8 mouse cellular contexts compared by ENCODE assay signal in the genomic region with DNA sequence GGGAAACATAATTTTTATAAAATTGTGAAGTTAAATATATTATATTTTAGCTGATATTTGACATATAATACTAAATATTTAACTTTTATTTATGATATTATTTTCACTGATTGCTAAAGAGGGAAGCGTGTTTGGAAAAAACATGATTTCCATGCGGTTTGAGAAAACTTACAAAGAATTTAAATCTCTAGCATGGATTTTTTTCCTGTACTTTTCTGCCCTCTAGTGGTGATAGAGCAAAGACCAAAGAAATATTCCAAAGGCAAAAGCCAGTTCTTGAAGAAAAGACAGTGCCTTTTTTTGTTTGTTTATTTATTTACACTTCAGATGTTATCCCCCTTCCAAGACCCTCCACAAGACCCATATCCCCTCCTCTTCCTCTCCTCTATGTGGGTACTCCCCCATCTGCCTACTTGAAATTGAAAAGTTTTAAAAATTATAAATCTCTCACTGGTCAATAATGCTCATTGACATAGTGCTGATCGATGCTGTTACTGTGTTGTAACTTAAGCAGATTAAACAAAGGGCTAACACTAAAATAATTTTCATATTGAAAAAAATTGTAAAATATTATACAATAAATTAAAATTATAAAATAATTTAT.
A peak's percentile ranks its signal among the peaks of the same experiment; 100 is the strongest.
DNase-seq lines count a peak whose midpoint lies in the region; ATAC-seq and TF ChIP-seq lines count a peak whose summit lies in the region.

No protein-coding gene starts in this region.

- no peaks in the 10 kb centered on the region for H3K36me3 ChIP-seq in ES-Bruce4 (ENCODE audit: control insufficient read depth, insufficient read depth, low read length, poor library complexity, severe bottlenecking)

- H3K9ac ChIP-seq in ES-Bruce4 (ENCODE audit: low read depth, poor library complexity, severe bottlenecking), result no peak overlapping the region

- TF ChIP-seq CTCF in layer of hippocampus, adult 2 months (conservative IDR thresholded peaks at IDR 0.05), result peak; percentile 88
- peak; percentile 2 for TF ChIP-seq CTCF in ES-Bruce4 (IDR thresholded peaks at IDR 0.05; ENCODE audit: low read depth, low read length)

- no peaks in the 10 kb centered on the region for H3K4me1 ChIP-seq in ES-Bruce4 (ENCODE audit: control insufficient read depth, insufficient read depth, low read length)

- ATAC-seq in megakaryocyte, adult 5-6 weeks (ENCODE audit: poor library complexity, severe bottlenecking), result peak; percentile 54; the same call in 1 of the 2 replicates

- no peak overlapping the region for H3K4me3 ChIP-seq in layer of hippocampus, adult 2 months
- H3K4me3 ChIP-seq in ES-Bruce4 (ENCODE audit: low read depth, low read length), result no peak overlapping the region

- H3K27ac ChIP-seq in layer of hippocampus, adult 2 months, result no peak overlapping the region
- H3K27ac ChIP-seq in ES-Bruce4 (ENCODE audit: insufficient read depth, low read length), result no peak overlapping the region

- intact Hi-C loops in left cerebral cortex, postnatal 10 days (cut with DNase I), result loop anchor here (5.0 kb wide), 4 partner anchors 138 to 578 kb away; no protein-coding TSS in a partner anchor

- peak in 1 of 2 experiments; percentile 3 for DNase-seq in layer of hippocampus, adult 2 months (ENCODE audit: low spot score in 2 of 2)
- DNase-seq in layer of hippocampus, postnatal 36 days, result no peak
- peak; percentile 19 for DNase-seq in c-Kit-positive CD71-negative TER-119-negative erythroid progenitor cells, embryonic 14.5 days (ENCODE audit: low read depth)
- no peak for DNase-seq in urinary bladder, postnatal 36 days (ENCODE audit: low spot score in 2 of 2)
- DNase-seq in kidney, postnatal 4 days, result no peak
- no peak for DNase-seq in left cerebral cortex, postnatal 10 days (ENCODE audit: extremely low spot score in 1 of 2, low spot score in 2 of 2)

- H3K27me3 ChIP-seq in ES-Bruce4 (ENCODE audit: control insufficient read depth, insufficient read depth, low read length, poor library complexity, severe bottlenecking), result no peaks in the 10 kb centered on the region

- TF ChIP-seq EP300 in ES-Bruce4 (IDR thresholded peaks at IDR 0.05; ENCODE audit: insufficient read depth, low read depth, low read length), result no peak

- no peak for TF ChIP-seq POLR2A in ES-Bruce4 (IDR thresholded peaks at IDR 0.05; ENCODE audit: insufficient read depth, low read length)

- H3K9me3 ChIP-seq in ES-Bruce4 (replicated peaks; ENCODE audit: control insufficient read depth, insufficient read depth, low read length, poor library complexity, severe bottlenecking), result peaks cover 5% of the 10 kb centered on the region
